Mouse (Mus musculus): ENCODE data around the gene Siah1a. TPM values are rescaled to one million over a fixed set of nuclear protein-coding genes. Genes with fewer than 3 reads are reported as not detected.

The Siah1a gene
- polyA plus RNA-seq, 1 experiment from 2014 or later, result 46.4 TPM

DNA sequence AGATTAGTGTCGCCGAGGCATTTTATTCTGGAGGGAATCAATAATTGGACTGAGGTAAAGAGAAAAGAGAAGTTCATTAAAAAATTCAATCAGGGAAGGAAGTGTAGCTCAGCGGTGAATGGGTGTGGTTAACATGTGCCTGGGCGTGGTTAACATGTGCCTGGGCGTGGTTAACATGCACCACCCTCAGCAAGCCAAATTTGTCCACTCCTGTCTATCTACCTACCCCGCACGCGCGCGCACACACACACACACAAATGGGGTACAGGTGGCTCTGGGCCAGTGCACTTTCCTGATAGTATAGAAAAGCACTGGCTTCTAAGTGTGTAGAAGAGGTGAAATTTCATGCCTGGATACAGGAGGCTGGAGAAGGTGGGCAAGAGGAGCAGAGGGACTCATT, 19.4 kb upstream of the Siah1a start:
- H3K4me3 ChIP-seq (replicated peaks), result no peak overlapping the region
- WGBS, result 89% methylated on average over 10 of the region's 10 CpGs
- H3K9ac ChIP-seq, result no peak overlapping the region
- ATAC-seq (replicated peaks; ENCODE audit: low FRiP score), result no peak
- H3K27ac ChIP-seq, result no peak overlapping the region
- no peaks in the 10 kb centered on the region for H3K27me3 ChIP-seq
- no peaks in the 10 kb centered on the region for H3K4me1 ChIP-seq
- no peak overlapping the region for H3K4me2 ChIP-seq
- no peaks in the 10 kb centered on the region for H3K9me3 ChIP-seq (replicated peaks)
- H3K36me3 ChIP-seq, result no peaks in the 10 kb centered on the region

DNA sequence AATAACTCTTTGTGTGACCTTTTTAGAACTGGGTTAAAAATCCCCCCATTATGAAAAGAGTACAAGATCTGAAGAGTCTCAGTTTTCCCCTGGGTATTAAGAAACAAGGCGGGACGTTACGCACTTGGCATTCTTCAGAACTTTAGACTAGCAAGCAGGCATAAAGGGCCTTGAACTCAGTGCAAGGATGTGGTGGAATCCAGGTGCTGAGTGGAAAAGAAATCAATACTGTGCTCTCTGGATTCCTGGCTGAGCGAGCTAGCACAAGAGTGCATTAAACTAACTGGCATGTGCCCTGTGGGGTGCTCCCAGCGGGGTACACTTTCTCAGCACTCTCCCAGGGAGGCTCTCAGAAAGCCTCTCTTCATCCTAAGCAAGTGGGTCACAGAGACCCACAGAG, 17.1 kb upstream of the Siah1a start:
- Histone ChIP-seq H3K27ac (no peak overlapping the region), H3K36me3 (no peaks in the 10 kb centered on the region), H3K9me3 (replicated peaks) (no peaks in the 10 kb centered on the region), H3K4me1 (0 out of 2 replicates have a peak, but pooled peaks cover 3% of the 10 kb centered on the region), H3K4me3 (replicated peaks) (no peak overlapping the region), H3K4me2 (no peak overlapping the region), H3K27me3 (no peaks in the 10 kb centered on the region), H3K9ac (no peak overlapping the region)
- WGBS, result 63% methylated on average over 5 of the region's 5 CpGs
- ATAC-seq (replicated peaks; ENCODE audit: low FRiP score), result no peak

DNA sequence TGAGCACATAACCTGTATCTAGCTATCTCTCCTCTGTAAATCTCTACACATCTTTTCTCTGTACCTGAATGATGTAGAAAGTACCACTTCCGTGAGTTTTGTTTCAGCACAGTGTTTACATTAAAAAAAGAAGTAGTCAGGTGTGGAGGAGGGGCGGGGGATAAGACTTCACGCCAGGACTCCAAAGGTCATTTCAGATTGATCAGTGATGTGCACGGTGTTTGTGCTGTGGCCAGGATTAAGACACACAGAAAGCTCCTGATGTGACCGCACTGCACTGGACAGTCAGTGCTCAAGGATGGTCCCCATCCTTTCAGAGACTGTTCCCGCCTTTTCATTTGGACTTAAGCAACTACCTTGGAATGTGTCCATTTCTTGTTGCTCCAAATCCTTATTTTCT, 15.0 kb upstream of the Siah1a start:
- Histone ChIP-seq H3K4me1 (peaks cover 9% of the 10 kb centered on the region), H3K9me3 (replicated peaks) (no peaks in the 10 kb centered on the region), H3K27me3 (no peaks in the 10 kb centered on the region; the same call in 1 of the 2 replicates), H3K27ac (no peak overlapping the region), H3K4me3 (replicated peaks) (no peak overlapping the region), H3K9ac (no peak overlapping the region), H3K36me3 (no peaks in the 10 kb centered on the region), H3K4me2 (no peak overlapping the region)
- no peak for ATAC-seq (replicated peaks; ENCODE audit: low FRiP score)
- 80% methylated on average over 6 of the region's 6 CpGs for WGBS

DNA sequence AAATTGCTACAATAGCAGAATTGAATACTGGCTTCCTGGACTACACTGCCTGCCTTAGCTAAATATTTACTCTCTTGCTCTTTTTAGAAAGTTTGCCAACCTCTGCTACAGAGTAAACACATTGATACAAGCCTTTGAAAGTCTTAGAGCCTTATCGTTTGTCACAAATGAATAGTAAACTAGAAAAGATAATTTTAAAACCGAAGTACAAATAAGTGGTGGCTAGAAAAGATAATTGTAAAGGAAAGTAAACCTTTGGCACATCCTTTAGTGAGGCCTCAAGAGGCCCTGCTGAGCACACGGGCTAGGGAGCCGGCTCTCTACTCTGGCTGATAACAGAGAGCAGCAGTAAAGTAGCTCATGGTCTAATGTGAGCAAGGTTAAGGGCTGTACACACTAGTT, 13.4 kb upstream of the Siah1a start:
- H3K4me2 ChIP-seq, result no peak overlapping the region
- WGBS, result 55% methylated on average over 4 of the region's 4 CpGs
- no peak for ATAC-seq (replicated peaks; ENCODE audit: low FRiP score)
- peaks cover 9% of the 10 kb centered on the region for H3K4me1 ChIP-seq
- H3K9ac ChIP-seq, result no peak overlapping the region
- H3K27ac ChIP-seq, result no peak overlapping the region; the same call in 1 of the 2 replicates
- H3K27me3 ChIP-seq, result no peaks in the 10 kb centered on the region; the same call in 1 of the 2 replicates
- no peaks in the 10 kb centered on the region for H3K36me3 ChIP-seq
- no peak overlapping the region for H3K4me3 ChIP-seq (replicated peaks)
- H3K9me3 ChIP-seq (replicated peaks), result no peaks in the 10 kb centered on the region

- H3K27ac ChIP-seq, result no peak overlapping the region
- WGBS, result 77% methylated on average over 3 of the region's 3 CpGs
- no peak for ATAC-seq (replicated peaks; ENCODE audit: low FRiP score)
Measured at GRCm38 (mm10) chr8:86758651-86759050, 12.9 kb upstream of the Siah1a start.

GRCm38 (mm10) chr8:86756948-86757733, 11.4 kb upstream of the Siah1a start:
- Histone ChIP-seq H3K9ac (no peak overlapping the region), H3K27me3 (no peaks in the 10 kb centered on the region; the same call in 1 of the 2 replicates), H3K36me3 (no peaks in the 10 kb centered on the region), H3K4me2 (peak overlapping the region; percentile 34), H3K4me3 (replicated peaks) (no peak overlapping the region), H3K4me1 (peaks cover 9% of the 10 kb centered on the region), H3K27ac (no peak overlapping the region), H3K9me3 (replicated peaks) (no peaks in the 10 kb centered on the region)
- no peak; the same call in 1 of the 2 replicates for ATAC-seq (replicated peaks; ENCODE audit: low FRiP score)
- WGBS, result 22% methylated on average over 23 of the region's 23 CpGs

More at GRCm38 (mm10) chr8:86758651-86759050, 12.9 kb upstream of the Siah1a start:
- Histone ChIP-seq H3K9ac (no peak overlapping the region), H3K4me1 (peaks cover 9% of the 10 kb centered on the region), H3K4me3 (replicated peaks) (no peak overlapping the region), H3K36me3 (no peaks in the 10 kb centered on the region), H3K4me2 (no peak overlapping the region), H3K9me3 (replicated peaks) (no peaks in the 10 kb centered on the region), H3K27me3 (no peaks in the 10 kb centered on the region; the same call in 1 of the 2 replicates)

DNA sequence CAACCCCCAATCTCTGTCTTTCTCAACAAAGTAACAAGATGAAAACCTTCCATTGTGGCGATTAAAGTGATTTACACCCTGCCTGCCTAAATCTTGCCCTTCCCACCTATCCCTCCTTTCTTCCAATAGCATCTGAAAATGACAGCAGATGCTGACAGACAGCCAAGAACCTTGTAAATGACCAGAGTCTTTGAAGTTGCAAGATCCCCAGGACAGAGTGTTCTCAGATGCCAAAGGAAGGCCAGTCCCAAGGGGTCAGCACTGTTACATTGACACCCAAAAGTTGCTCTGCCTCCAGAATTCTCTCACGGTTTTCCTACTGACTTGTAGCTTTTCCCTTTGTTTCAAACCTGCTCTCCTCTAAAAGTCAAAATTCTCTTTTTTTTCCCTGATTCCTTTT, 4.1 kb upstream of the Siah1a start:
- peaks cover 7% of the 10 kb centered on the region for H3K4me1 ChIP-seq
- no peak overlapping the region for H3K4me2 ChIP-seq
- H3K36me3 ChIP-seq, result no peaks in the 10 kb centered on the region
- no peak for ATAC-seq (replicated peaks; ENCODE audit: low FRiP score)
- H3K9ac ChIP-seq, result no peak overlapping the region
- 27% methylated on average over 2 of the region's 2 CpGs for WGBS
- no peak overlapping the region for H3K27ac ChIP-seq
- no peaks in the 10 kb centered on the region for H3K9me3 ChIP-seq (replicated peaks)
- H3K27me3 ChIP-seq, result no peaks in the 10 kb centered on the region
- no peak overlapping the region for H3K4me3 ChIP-seq (replicated peaks)

DNA sequence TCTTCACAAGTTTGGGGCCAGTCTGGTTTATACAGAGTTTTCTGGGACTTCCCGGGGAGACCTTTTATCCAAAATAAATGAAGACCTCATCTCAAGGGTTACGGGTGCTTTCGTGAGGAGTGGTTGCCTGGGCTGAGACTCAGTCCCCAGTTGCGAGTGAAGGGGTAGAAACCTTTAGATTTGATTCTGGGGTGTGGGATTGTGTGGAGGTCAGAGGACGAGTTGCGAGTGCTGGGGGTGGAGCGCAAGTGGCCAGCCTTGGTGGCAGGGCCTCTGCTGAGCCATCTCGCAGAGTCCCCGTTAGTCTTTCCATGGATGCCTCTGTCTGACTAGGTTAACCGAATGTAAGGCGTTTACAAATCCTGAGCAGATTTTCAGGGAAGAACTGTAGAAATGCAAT, 777 bp upstream of the Siah1a start:
- Histone ChIP-seq H3K27me3 (no peaks in the 10 kb centered on the region), H3K9me3 (replicated peaks) (no peaks in the 10 kb centered on the region), H3K9ac (peak overlapping the region; percentile 93), H3K4me3 (replicated peaks) (peak overlapping the region; percentile 78), H3K36me3 (no peaks in the 10 kb centered on the region), H3K27ac (peak overlapping the region; percentile 97), H3K4me1 (peaks cover 28% of the 10 kb centered on the region), H3K4me2 (peak overlapping the region; percentile 77)
- peak; percentile 38; the same call in 1 of the 2 replicates for ATAC-seq (replicated peaks; ENCODE audit: low FRiP score)
- 2% methylated on average over 11 of the region's 11 CpGs for WGBS

DNA sequence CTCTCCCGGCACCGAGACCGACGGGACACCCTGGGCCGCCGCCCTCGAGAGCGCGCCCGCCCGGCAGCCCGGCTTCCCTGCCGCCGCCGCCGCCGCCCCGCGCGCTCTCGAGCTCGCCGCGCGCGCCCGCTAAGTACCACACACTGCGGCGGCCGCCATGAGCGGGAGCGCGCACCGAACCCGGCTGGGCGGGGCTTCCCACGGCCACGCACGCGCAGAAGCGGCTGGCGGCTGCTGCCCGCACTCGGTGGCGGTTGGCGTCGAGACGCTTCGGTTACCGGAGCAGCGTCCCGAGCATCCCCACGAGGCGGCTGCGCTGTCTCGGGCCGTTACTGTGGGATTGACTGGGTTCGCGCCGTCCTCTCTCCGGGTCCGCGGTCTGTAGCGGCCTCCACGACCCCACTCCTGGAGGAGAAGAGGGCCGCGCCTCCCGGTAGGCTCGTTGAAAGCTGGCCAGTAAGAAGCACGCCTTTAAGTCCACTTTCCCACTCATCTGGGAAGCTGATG, 254 bp upstream of the Siah1a start:
- Histone ChIP-seq H3K4me3 (replicated peaks) (peak overlapping the region; percentile 78), H3K9me3 (replicated peaks) (no peaks in the 10 kb centered on the region), H3K27ac (peak overlapping the region; percentile 97), H3K9ac (peak overlapping the region; percentile 93), H3K36me3 (no peaks in the 10 kb centered on the region), H3K4me1 (peaks cover 30% of the 10 kb centered on the region), H3K4me2 (peak overlapping the region; percentile 77), H3K27me3 (no peaks in the 10 kb centered on the region)
- ATAC-seq (replicated peaks; ENCODE audit: low FRiP score), result peak; percentile 90
- under 1% methylated on average over 62 of the region's 70 CpGs for WGBS

DNA sequence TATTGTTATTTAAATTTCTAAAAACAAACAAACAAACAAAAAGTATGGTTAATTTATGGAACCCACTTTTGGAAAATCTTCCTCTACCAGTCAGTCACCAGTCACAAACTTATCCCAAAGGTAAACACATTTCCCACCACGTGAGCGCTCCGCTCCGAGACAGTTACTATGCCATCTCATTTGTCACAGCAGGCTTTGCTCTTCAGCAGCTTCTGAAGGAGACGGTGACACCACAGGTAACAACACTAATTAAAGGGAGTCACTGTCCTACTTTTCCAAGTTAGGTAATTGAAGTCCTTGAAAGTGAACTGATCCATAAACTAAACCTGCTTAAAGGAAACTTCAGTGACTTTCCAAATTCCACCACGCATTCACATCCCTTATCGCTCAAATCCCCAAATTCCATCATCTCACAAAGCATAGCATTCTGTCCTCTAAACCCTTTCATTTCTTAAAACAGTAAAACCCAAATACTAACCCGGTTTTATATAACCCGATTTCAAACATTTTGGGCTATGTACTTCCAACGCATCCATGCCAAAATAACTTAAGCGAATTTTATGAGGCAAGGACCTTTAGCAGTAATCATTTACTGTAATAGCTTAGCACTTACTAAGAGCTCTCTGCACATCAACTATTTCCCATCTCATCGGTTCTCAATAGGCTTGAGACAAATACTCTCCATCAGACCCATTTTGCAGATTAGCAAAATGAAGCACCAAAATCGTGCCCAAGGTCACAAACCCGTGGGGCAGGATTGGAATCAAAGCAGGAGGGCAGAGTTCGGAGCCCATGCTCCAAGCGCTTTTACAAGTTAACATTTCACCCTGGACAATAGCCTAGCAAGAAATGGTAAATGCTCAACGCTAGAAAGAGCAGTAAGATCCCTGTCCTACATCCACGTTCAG, 1.2 kb downstream of the Siah1a start:
- Histone ChIP-seq H3K4me1 (peaks cover 30% of the 10 kb centered on the region), H3K27ac (peak overlapping the region; percentile 97), H3K4me3 (replicated peaks) (peak overlapping the region; percentile 78), H3K9me3 (replicated peaks) (no peaks in the 10 kb centered on the region), H3K9ac (peak overlapping the region; percentile 93), H3K4me2 (peak overlapping the region; percentile 77), H3K27me3 (no peaks in the 10 kb centered on the region), H3K36me3 (no peaks in the 10 kb centered on the region)
- no peak for ATAC-seq (replicated peaks; ENCODE audit: low FRiP score)
- WGBS, result 4% methylated on average over 18 of the region's 18 CpGs

GRCm38 (mm10) chr8:86742605-86743345, 3.0 kb downstream of the Siah1a start:
- 81% methylated on average over 7 of the region's 7 CpGs for WGBS
- H3K9me3 ChIP-seq (replicated peaks), result no peaks in the 10 kb centered on the region
- ATAC-seq (replicated peaks; ENCODE audit: low FRiP score), result no peak
- H3K4me2 ChIP-seq, result no peak overlapping the region
- no peak overlapping the region for H3K4me3 ChIP-seq (replicated peaks)
- H3K9ac ChIP-seq, result no peak overlapping the region
- H3K27ac ChIP-seq, result no peak overlapping the region
- peaks cover 32% of the 10 kb centered on the region for H3K4me1 ChIP-seq
- H3K27me3 ChIP-seq, result no peaks in the 10 kb centered on the region
- H3K36me3 ChIP-seq, result no peaks in the 10 kb centered on the region

All from kidney, embryonic 15.5 days (tissue).